Mouse (Mus musculus): ENCODE results near the gene Mdc1. TPM values are rescaled to one million over a fixed set of nuclear protein-coding genes. Genes with fewer than 3 reads are reported as not detected.

Mdc1 gene
- polyA plus RNA-seq, 1 experiment from 2014 or later: 22.9 TPM

- 0% methylated on average over 9 of the region's 9 CpGs for WGBS (ENCODE audit: missing documents)
- H3K36me3 ChIP-seq (ENCODE audit: inconsistent target): peaks cover 23% of the 10 kb centered on the region
These were observed 29.0 kb downstream of the Mdc1 start for GRCm38 (mm10) chr17:35870151-35870883.

GRCm38 (mm10) chr17:35870884-35871696, 29.8 kb downstream of the Mdc1 start:
- 23% methylated on average over 8 of the region's 8 CpGs for WGBS (ENCODE audit: missing documents)
- H3K36me3 ChIP-seq (ENCODE audit: inconsistent target): peaks cover 28% of the 10 kb centered on the region
- peak overlapping the region; percentile 98 for H3K27ac ChIP-seq
- H3K4me3 ChIP-seq (ENCODE audit: inconsistent target): peak overlapping the region; percentile 97
- peaks cover 92% of the 10 kb centered on the region for H3K79me2 ChIP-seq (ENCODE audit: inconsistent target)

More at GRCm38 (mm10) chr17:35870151-35870883, 29.0 kb downstream of the Mdc1 start:
- H3K27ac ChIP-seq: peak overlapping the region; percentile 98
- peak overlapping the region; percentile 97 for H3K4me3 ChIP-seq (ENCODE audit: inconsistent target)
- H3K79me2 ChIP-seq (ENCODE audit: inconsistent target): peaks cover 85% of the 10 kb centered on the region

- H3K79me2 ChIP-seq (ENCODE audit: inconsistent target): peaks cover 69% of the 10 kb centered on the region
- 60% methylated on average over 13 of the region's 21 CpGs for WGBS (ENCODE audit: missing documents)
- H3K27ac ChIP-seq: no peak overlapping the region
- H3K4me3 ChIP-seq (ENCODE audit: inconsistent target): no peak overlapping the region
- peaks cover 32% of the 10 kb centered on the region for H3K36me3 ChIP-seq (ENCODE audit: inconsistent target)
These were observed 32.6 kb downstream of the Mdc1 start for GRCm38 (mm10) chr17:35873774-35874519.

GRCm38 (mm10) chr17:35874721-35875120, 33.4 kb downstream of the Mdc1 start:
- no peak overlapping the region for H3K27ac ChIP-seq
- H3K36me3 ChIP-seq (ENCODE audit: inconsistent target): peaks cover 32% of the 10 kb centered on the region
- peaks cover 61% of the 10 kb centered on the region for H3K79me2 ChIP-seq (ENCODE audit: inconsistent target)
- 88% methylated on average over 6 of the region's 6 CpGs for WGBS (ENCODE audit: missing documents)
- no peak overlapping the region for H3K4me3 ChIP-seq (ENCODE audit: inconsistent target)

GRCm38 (mm10) chr17:35879245-35880057, 38.1 kb downstream of the Mdc1 start, which contains the start of gene Dhx16:
Gene Dhx16, plus strand, starts transcription at chr17:35879819.
- Histone ChIP-seq H3K79me2 (ENCODE audit: inconsistent target) (peaks cover 35% of the 10 kb centered on the region), H3K27ac (no peak within 1 kb of the TSS), H3K4me3 (ENCODE audit: inconsistent target) (peak within 1 kb of the TSS; percentile 59), H3K36me3 (ENCODE audit: inconsistent target) (peaks cover 41% of the 10 kb centered on the region)
- 7% methylated on average over 66 of the region's 66 CpGs for WGBS (ENCODE audit: missing documents)

- Histone ChIP-seq H3K27ac (no peak overlapping the region), H3K4me3 (ENCODE audit: inconsistent target) (no peak overlapping the region), H3K79me2 (ENCODE audit: inconsistent target) (peaks cover 19% of the 10 kb centered on the region), H3K36me3 (ENCODE audit: inconsistent target) (peaks cover 54% of the 10 kb centered on the region)
- WGBS (ENCODE audit: missing documents): 90% methylated on average over 17 of the region's 17 CpGs
These were observed 41.6 kb downstream of the Mdc1 start for GRCm38 (mm10) chr17:35882924-35883323.

GRCm38 (mm10) chr17:35883777-35884176, 42.5 kb downstream of the Mdc1 start:
- 94% methylated on average over 14 of the region's 14 CpGs for WGBS (ENCODE audit: missing documents)
- Histone ChIP-seq H3K36me3 (ENCODE audit: inconsistent target) (peaks cover 62% of the 10 kb centered on the region), H3K4me3 (ENCODE audit: inconsistent target) (no peak overlapping the region), H3K27ac (no peak overlapping the region), H3K79me2 (ENCODE audit: inconsistent target) (peaks cover 19% of the 10 kb centered on the region)

GRCm38 (mm10) chr17:35887725-35888124, 46.4 kb downstream of the Mdc1 start:
- Histone ChIP-seq H3K79me2 (ENCODE audit: inconsistent target) (no peaks in the 10 kb centered on the region), H3K27ac (no peak overlapping the region), H3K36me3 (ENCODE audit: inconsistent target) (peaks cover 90% of the 10 kb centered on the region), H3K4me3 (ENCODE audit: inconsistent target) (no peak overlapping the region)
- 86% methylated on average over 11 of the region's 17 CpGs for WGBS (ENCODE audit: missing documents)

GRCm38 (mm10) chr17:35896781-35897643, 55.7 kb downstream of the Mdc1 start, which contains the start of gene 2310061I04Rik:
Gene 2310061I04Rik, minus strand, starts transcription at chr17:35897431.
- H3K36me3 ChIP-seq (ENCODE audit: inconsistent target): peaks cover 14% of the 10 kb centered on the region
- WGBS (ENCODE audit: missing documents): 1% methylated on average over 62 of the region's 86 CpGs
- H3K27ac ChIP-seq: 0 out of 2 replicates have a peak within 1 kb of the TSS, but pooled peaks have one; percentile 17
- H3K79me2 ChIP-seq (ENCODE audit: inconsistent target): no peaks in the 10 kb centered on the region
- peak within 1 kb of the TSS; percentile 29 for H3K4me3 ChIP-seq (ENCODE audit: inconsistent target)

- H3K79me2 ChIP-seq (ENCODE audit: inconsistent target): no peaks in the 10 kb centered on the region
- 39% methylated on average over 23 of the region's 23 CpGs for WGBS (ENCODE audit: missing documents)
- H3K27ac ChIP-seq: 0 out of 2 replicates have a peak overlapping the region, but pooled peaks have one; percentile 17
- H3K4me3 ChIP-seq (ENCODE audit: inconsistent target): peak overlapping the region; percentile 20
- H3K36me3 ChIP-seq (ENCODE audit: inconsistent target): peaks cover 7% of the 10 kb centered on the region
These were observed 56.6 kb downstream of the Mdc1 start for GRCm38 (mm10) chr17:35897644-35898573.

- H3K27ac ChIP-seq: no peak overlapping the region
- whole genome bisulfite sequencing (ENCODE audit: missing documents): 8% methylated on average over 3 of the region's 3 CpGs
- peaks cover 9% of the 10 kb centered on the region; the same call in 1 of the 2 replicates for H3K36me3 ChIP-seq (ENCODE audit: inconsistent target)
- H3K4me3 ChIP-seq (ENCODE audit: inconsistent target): no peak overlapping the region
- H3K79me2 ChIP-seq (ENCODE audit: inconsistent target): no peaks in the 10 kb centered on the region
These were observed 59.3 kb downstream of the Mdc1 start for GRCm38 (mm10) chr17:35900636-35901035.

GRCm38 (mm10) chr17:35903343-35903991, 62.2 kb downstream of the Mdc1 start:
- WGBS (ENCODE audit: missing documents): 67% methylated on average over 9 of the region's 9 CpGs
- Histone ChIP-seq H3K36me3 (ENCODE audit: inconsistent target) (peaks cover 9% of the 10 kb centered on the region; the same call in 1 of the 2 replicates), H3K4me3 (ENCODE audit: inconsistent target) (no peak overlapping the region), H3K79me2 (ENCODE audit: inconsistent target) (no peaks in the 10 kb centered on the region), H3K27ac (no peak overlapping the region)
